ENCODE assay signal across 20 mouse cellular contexts in genomic region chr11:55810685-55811084, GRCm38 (mm10).
A peak's percentile ranks its signal among the peaks of the same experiment; 100 is the strongest.
DNase-seq lines count a peak whose midpoint lies in the region; ATAC-seq and TF ChIP-seq lines count a peak whose summit lies in the region.
"Had no signal": no experiment of that assay in that cellular context is flagged by ENCODE, and none has a peak within 500 bp of the region (broad histone marks: within the 10 kb centered on the region; RNA-seq: fewer than 3 reads in every experiment).

No protein-coding gene starts in this region.

- no peaks in the 10 kb centered on the region for H3K9me3 ChIP-seq in neural tube, embryonic 15.5 days (replicated peaks)
- H3K9me3 ChIP-seq in stomach, postnatal 0 days (ENCODE audit: control insufficient read depth, low read length): no peaks in the 10 kb centered on the region
- H3K9me3 ChIP-seq: embryonic facial prominence, embryonic 15.5 days; heart, embryonic 13.5 days; hindbrain, embryonic 12.5 days; liver, embryonic 12.5 days; midbrain, embryonic 12.5 days had no signal

- no peaks in the 10 kb centered on the region for H3K27me3 ChIP-seq in neural tube, embryonic 15.5 days (replicated peaks)
- no peaks in the 10 kb centered on the region for H3K27me3 ChIP-seq in stomach, postnatal 0 days (ENCODE audit: control insufficient read depth, insufficient read depth, low read length)
- H3K27me3 ChIP-seq: embryonic facial prominence, embryonic 15.5 days; heart, embryonic 13.5 days; hindbrain, embryonic 12.5 days; liver, embryonic 12.5 days; midbrain, embryonic 12.5 days; Patski had no signal

- no peak for TF ChIP-seq CTCF in stomach, postnatal 0 days (IDR thresholded peaks at IDR 0.05; ENCODE audit: low read depth)

- no peak overlapping the region for H3K9ac ChIP-seq in neural tube, embryonic 15.5 days (replicated peaks)
- H3K9ac ChIP-seq in stomach, postnatal 0 days (ENCODE audit: low read length): no peak overlapping the region
- H3K9ac ChIP-seq: embryonic facial prominence, embryonic 15.5 days; heart, embryonic 13.5 days; hindbrain, embryonic 12.5 days; liver, embryonic 12.5 days; midbrain, embryonic 12.5 days had no signal

- no peaks in the 10 kb centered on the region for H3K4me1 ChIP-seq in neural tube, embryonic 15.5 days
- H3K4me1 ChIP-seq in stomach, postnatal 0 days (replicated peaks; ENCODE audit: control insufficient read depth, insufficient read depth): no peaks in the 10 kb centered on the region
- H3K4me1 ChIP-seq: embryonic facial prominence, embryonic 15.5 days; heart, embryonic 13.5 days; hindbrain, embryonic 12.5 days; liver, embryonic 12.5 days; midbrain, embryonic 12.5 days had no signal

- WGBS in neural tube, embryonic 15.5 days: 84% methylated on average over 3 of the region's 3 CpGs
- WGBS in stomach, postnatal 0 days: 70% methylated on average over 3 of the region's 3 CpGs

- H3K27ac ChIP-seq in neural tube, embryonic 15.5 days (replicated peaks): no peak overlapping the region
- H3K27ac ChIP-seq in stomach, postnatal 0 days (replicated peaks): no peak overlapping the region
- H3K27ac ChIP-seq: embryonic facial prominence, embryonic 15.5 days; heart, embryonic 13.5 days; hindbrain, embryonic 12.5 days; liver, embryonic 12.5 days; midbrain, embryonic 12.5 days had no signal

- H3K4me3 ChIP-seq in neural tube, embryonic 15.5 days (replicated peaks): no peak overlapping the region
- H3K4me3 ChIP-seq in stomach, postnatal 0 days (ENCODE audit: low read depth, low read length): no peak overlapping the region
- H3K4me3 ChIP-seq: embryonic facial prominence, embryonic 15.5 days; heart, embryonic 13.5 days; hindbrain, embryonic 12.5 days; liver, embryonic 12.5 days; midbrain, embryonic 12.5 days had no signal

- no peak overlapping the region for H3K4me2 ChIP-seq in neural tube, embryonic 15.5 days
- no peak overlapping the region for H3K4me2 ChIP-seq in stomach, postnatal 0 days (replicated peaks; ENCODE audit: low read depth)
- H3K4me2 ChIP-seq: embryonic facial prominence, embryonic 15.5 days; heart, embryonic 13.5 days; hindbrain, embryonic 12.5 days; liver, embryonic 12.5 days; midbrain, embryonic 12.5 days had no signal

- ATAC-seq in neural tube, embryonic 15.5 days (ENCODE audit: low FRiP score): no peak
- no peak for ATAC-seq in stomach, postnatal 0 days (ENCODE audit: low FRiP score, low TSS enrichment)
- no peak for ATAC-seq in cerebellum, adult (ENCODE audit: insufficient number of reproducible peaks, low FRiP score, low TSS enrichment)
- ATAC-seq: forebrain, embryonic 16.5 days; liver, embryonic 12.5 days; Patski had no signal

- no peaks in the 10 kb centered on the region for H3K36me3 ChIP-seq in neural tube, embryonic 15.5 days
- H3K36me3 ChIP-seq in stomach, postnatal 0 days (ENCODE audit: control insufficient read depth, insufficient read depth, low read length): no peaks in the 10 kb centered on the region
- H3K36me3 ChIP-seq: embryonic facial prominence, embryonic 15.5 days; heart, embryonic 13.5 days; hindbrain, embryonic 12.5 days; liver, embryonic 12.5 days; midbrain, embryonic 12.5 days had no signal

- TF ChIP-seq EP300 in stomach, postnatal 0 days (optimal IDR thresholded peaks at IDR 0.05): no peak

- peak; percentile 78 for DNase-seq in heart, adult 11 months
- no peak for DNase-seq in heart, adult 8-10 months (ENCODE audit: low spot score)
- peak; percentile 15 for DNase-seq in neural tube, embryonic 10.5 days (ENCODE audit: extremely low spot score, low spot score)
- peak; percentile 22 for DNase-seq in embryo, embryonic 11.5 days (ENCODE audit: low read depth, low spot score)
- no peak for DNase-seq in right cerebral cortex, adult 18-20 months
- DNase-seq in stomach, postnatal 0 days (ENCODE audit: low spot score): no peak
- DNase-seq: adrenal gland, adult 2 months; cerebellum, postnatal 10 days; gastrocnemius, postnatal 10 days; kidney, adult 2 months; thymus, postnatal 4 days had no signal

Comparison
In these comparisons a context has a peak if more than half of its experiments do, and no peak if none do; other contexts are left out.
1. DNase-seq: peak in heart, adult 11 months (single experiment), neural tube, embryonic 10.5 days (single experiment) and embryo, embryonic 11.5 days (single experiment); none in heart, adult 8-10 months (single experiment), right cerebral cortex, adult 18-20 months (single experiment) and stomach, postnatal 0 days (single experiment).